Mouse (Mus musculus): ENCODE measurements around the gene Pnn. TPM values are rescaled to one million over a fixed set of nuclear protein-coding genes. Genes with fewer than 3 reads are reported as not detected.

Pnn gene
- polyA plus RNA-seq, 1 experiment, result 34.0 TPM

- H3K4me3 ChIP-seq (ENCODE audit: control insufficient read depth, insufficient read depth, low read length), result no peak overlapping the region
- TF ChIP-seq POLR2A (IDR thresholded peaks at IDR 0.05; ENCODE audit: control insufficient read depth, extremely low read depth, insufficient read depth, low read length, poor library complexity) (no peak), CTCF (IDR thresholded peaks at IDR 0.05; ENCODE audit: borderline replicate concordance, control insufficient read depth, extremely low read depth, insufficient read depth, low read length, poor library complexity) (no peak)
These were observed 26.5 kb upstream of the Pnn start for GRCm38 (mm10) chr12:59039971-59040844.

GRCm38 (mm10) chr12:59040851-59041250 is 25.8 kb upstream of the Pnn start:
- WGBS, result 81% methylated on average over 7 of the region's 7 CpGs
- H3K27ac ChIP-seq (ENCODE audit: control insufficient read depth, insufficient read depth, low read length), result no peak overlapping the region

More at GRCm38 (mm10) chr12:59039971-59040844, 26.5 kb upstream of the Pnn start:
- Histone ChIP-seq H3K36me3 (ENCODE audit: control insufficient read depth, insufficient read depth, low read length) (peaks cover 22% of the 10 kb centered on the region), H3K27me3 (ENCODE audit: control insufficient read depth, insufficient read depth, low read length) (no peaks in the 10 kb centered on the region), H3K4me1 (replicated peaks; ENCODE audit: control insufficient read depth, insufficient read depth, low read length) (no peaks in the 10 kb centered on the region), H3K27ac (ENCODE audit: control insufficient read depth, insufficient read depth, low read length) (no peak overlapping the region)
- DNase-seq, result no peak
- 64% methylated on average over 23 of the region's 23 CpGs for WGBS

GRCm38 (mm10) chr12:59052470-59052869 is 14.2 kb upstream of the Pnn start:
- peaks cover 23% of the 10 kb centered on the region for H3K36me3 ChIP-seq (ENCODE audit: control insufficient read depth, insufficient read depth, low read length)
- no peaks in the 10 kb centered on the region for H3K27me3 ChIP-seq (ENCODE audit: control insufficient read depth, insufficient read depth, low read length)
- no peak for DNase-seq
- 84% methylated on average over 3 of the region's 3 CpGs for WGBS
- TF ChIP-seq CTCF (IDR thresholded peaks at IDR 0.05; ENCODE audit: borderline replicate concordance, control insufficient read depth, extremely low read depth, insufficient read depth, low read length, poor library complexity) (no peak), POLR2A (IDR thresholded peaks at IDR 0.05; ENCODE audit: control insufficient read depth, extremely low read depth, insufficient read depth, low read length, poor library complexity) (no peak)
- no peak overlapping the region for H3K27ac ChIP-seq (ENCODE audit: control insufficient read depth, insufficient read depth, low read length)
- no peak overlapping the region for H3K4me3 ChIP-seq (ENCODE audit: control insufficient read depth, insufficient read depth, low read length)
- H3K4me1 ChIP-seq (replicated peaks; ENCODE audit: control insufficient read depth, insufficient read depth, low read length), result peaks cover 5% of the 10 kb centered on the region; the same call in 1 of the 2 replicates

More at GRCm38 (mm10) chr12:59040851-59041250, 25.8 kb upstream of the Pnn start:
- Histone ChIP-seq H3K4me3 (ENCODE audit: control insufficient read depth, insufficient read depth, low read length) (no peak overlapping the region), H3K36me3 (ENCODE audit: control insufficient read depth, insufficient read depth, low read length) (peaks cover 25% of the 10 kb centered on the region), H3K27me3 (ENCODE audit: control insufficient read depth, insufficient read depth, low read length) (no peaks in the 10 kb centered on the region), H3K4me1 (replicated peaks; ENCODE audit: control insufficient read depth, insufficient read depth, low read length) (no peaks in the 10 kb centered on the region)
- no peak for TF ChIP-seq CTCF (IDR thresholded peaks at IDR 0.05; ENCODE audit: borderline replicate concordance, control insufficient read depth, extremely low read depth, insufficient read depth, low read length, poor library complexity)
- no peak for TF ChIP-seq POLR2A (IDR thresholded peaks at IDR 0.05; ENCODE audit: control insufficient read depth, extremely low read depth, insufficient read depth, low read length, poor library complexity)
- no peak for DNase-seq

DNA sequence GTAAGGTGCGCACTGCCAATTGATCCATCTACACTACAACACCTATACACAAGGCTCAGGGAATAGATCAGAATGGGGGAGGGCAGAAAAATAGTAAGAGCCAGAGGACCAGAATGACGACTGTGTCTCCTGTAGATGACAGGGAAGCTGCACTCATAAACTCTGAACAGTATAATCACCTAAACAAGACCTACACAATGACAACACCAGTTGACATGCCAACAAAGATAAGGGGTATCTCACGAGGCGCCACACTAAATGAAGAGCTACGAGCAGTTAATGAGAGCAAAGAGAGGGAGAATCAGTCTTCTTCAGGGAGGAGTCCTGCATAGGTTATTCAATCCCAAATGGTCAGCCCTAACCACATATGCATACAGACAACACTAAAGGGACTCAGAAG is 13.5 kb upstream of the Pnn start:
- TF ChIP-seq POLR2A (IDR thresholded peaks at IDR 0.05; ENCODE audit: control insufficient read depth, extremely low read depth, insufficient read depth, low read length, poor library complexity), result no peak
- TF ChIP-seq CTCF (IDR thresholded peaks at IDR 0.05; ENCODE audit: borderline replicate concordance, control insufficient read depth, extremely low read depth, insufficient read depth, low read length, poor library complexity), result no peak
- Histone ChIP-seq H3K36me3 (ENCODE audit: control insufficient read depth, insufficient read depth, low read length) (peaks cover 21% of the 10 kb centered on the region), H3K4me1 (replicated peaks; ENCODE audit: control insufficient read depth, insufficient read depth, low read length) (peaks cover 5% of the 10 kb centered on the region; the same call in 1 of the 2 replicates), H3K27ac (ENCODE audit: control insufficient read depth, insufficient read depth, low read length) (no peak overlapping the region), H3K27me3 (ENCODE audit: control insufficient read depth, insufficient read depth, low read length) (no peaks in the 10 kb centered on the region), H3K4me3 (ENCODE audit: control insufficient read depth, insufficient read depth, low read length) (no peak overlapping the region)
- WGBS, result 96% methylated on average over 5 of the region's 5 CpGs
- DNase-seq, result no peak

GRCm38 (mm10) chr12:59053976-59054375 is 12.7 kb upstream of the Pnn start:
- TF ChIP-seq POLR2A (IDR thresholded peaks at IDR 0.05; ENCODE audit: control insufficient read depth, extremely low read depth, insufficient read depth, low read length, poor library complexity) (no peak), CTCF (IDR thresholded peaks at IDR 0.05; ENCODE audit: borderline replicate concordance, control insufficient read depth, extremely low read depth, insufficient read depth, low read length, poor library complexity) (no peak)
- Histone ChIP-seq H3K27me3 (ENCODE audit: control insufficient read depth, insufficient read depth, low read length) (no peaks in the 10 kb centered on the region), H3K4me3 (ENCODE audit: control insufficient read depth, insufficient read depth, low read length) (no peak overlapping the region), H3K4me1 (replicated peaks; ENCODE audit: control insufficient read depth, insufficient read depth, low read length) (peaks cover 5% of the 10 kb centered on the region; the same call in 1 of the 2 replicates), H3K27ac (ENCODE audit: control insufficient read depth, insufficient read depth, low read length) (no peak overlapping the region), H3K36me3 (ENCODE audit: control insufficient read depth, insufficient read depth, low read length) (peaks cover 13% of the 10 kb centered on the region)
- no peak for DNase-seq

DNA sequence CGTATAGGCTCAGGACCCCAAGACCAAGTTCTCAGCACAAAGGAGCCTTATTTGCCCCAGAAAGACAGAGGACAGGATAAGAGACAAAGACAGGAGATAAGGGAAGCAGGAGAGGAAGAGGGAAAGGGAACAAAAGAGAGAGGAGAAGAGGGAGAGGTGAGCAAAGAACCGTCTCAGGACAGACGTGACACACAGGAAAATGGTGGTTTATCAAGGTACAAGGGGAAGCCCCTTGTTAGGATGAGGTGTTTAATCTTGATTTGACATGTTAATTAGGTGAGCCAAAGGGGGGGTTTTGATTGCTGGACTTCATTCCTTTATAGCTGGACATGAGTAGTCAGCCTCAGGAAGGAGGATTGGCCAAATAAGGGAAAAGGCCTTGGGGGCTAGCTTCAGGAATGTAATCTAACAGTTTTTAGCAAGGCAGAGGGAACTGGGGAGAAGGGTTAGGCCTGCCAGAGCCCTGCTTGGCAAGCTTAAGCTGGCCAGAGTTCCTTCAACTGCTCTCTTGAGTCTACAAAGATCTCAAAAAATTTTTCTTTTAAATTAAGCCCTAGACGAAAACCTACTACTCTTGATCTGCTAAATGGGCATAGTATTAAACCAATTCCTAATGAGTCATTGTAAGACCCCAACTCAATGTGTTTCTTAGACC is 11.4 kb upstream of the Pnn start:
- DNase-seq, result no peak
- 63% methylated on average over 4 of the region's 4 CpGs for WGBS
- H3K27me3 ChIP-seq (ENCODE audit: control insufficient read depth, insufficient read depth, low read length), result no peaks in the 10 kb centered on the region
- no peak overlapping the region for H3K27ac ChIP-seq (ENCODE audit: control insufficient read depth, insufficient read depth, low read length)
- H3K4me1 ChIP-seq (replicated peaks; ENCODE audit: control insufficient read depth, insufficient read depth, low read length), result peaks cover 11% of the 10 kb centered on the region
- no peak overlapping the region for H3K4me3 ChIP-seq (ENCODE audit: control insufficient read depth, insufficient read depth, low read length)
- TF ChIP-seq CTCF (IDR thresholded peaks at IDR 0.05; ENCODE audit: borderline replicate concordance, control insufficient read depth, extremely low read depth, insufficient read depth, low read length, poor library complexity) (no peak), POLR2A (IDR thresholded peaks at IDR 0.05; ENCODE audit: control insufficient read depth, extremely low read depth, insufficient read depth, low read length, poor library complexity) (no peak)
- H3K36me3 ChIP-seq (ENCODE audit: control insufficient read depth, insufficient read depth, low read length), result peaks cover 7% of the 10 kb centered on the region; the same call in 1 of the 2 replicates
